Mouse (Mus musculus) ES-Bruce4 (cell line): ENCODE measurements around the gene Cd80. TPM values are rescaled to one million over a fixed set of nuclear protein-coding genes. Genes with fewer than 3 reads are reported as not detected.
A peak's percentile ranks its signal among the peaks of the same experiment; 100 is the strongest.
"Not testable (repeated sequence)": the region's sequence is repeated elsewhere in the genome, so short reads cannot be mapped to it uniquely, and the experiment has no call there.

Experiments
- H3K27ac ChIP-seq: 2 replicates; pipeline ENCODE4 v1.5.1; 2012; ENCODE audit warnings: low read length, inconsistent platforms; ENCODE audit not compliant: insufficient read depth
- H3K27me3 ChIP-seq: 2 replicates; pipeline ENCODE4 v1.6.1; 2012; ENCODE audit warnings: mild to moderate bottlenecking, low read length, inconsistent platforms; ENCODE audit not compliant: control insufficient read depth, poor library complexity, insufficient read depth, severe bottlenecking
- H3K36me3 ChIP-seq: 2 replicates; pipeline ENCODE4 v1.6.1; 2012; ENCODE audit warnings: inconsistent platforms, mild to moderate bottlenecking, low read length, moderate library complexity; ENCODE audit not compliant: control insufficient read depth, poor library complexity, insufficient read depth, severe bottlenecking
- H3K4me1 ChIP-seq: one replicate; pipeline ENCODE4 v1.8.1; 2011; ENCODE audit warnings: low read length; ENCODE audit not compliant: control insufficient read depth, insufficient read depth
- H3K4me3 ChIP-seq: 2 replicates; pipeline ENCODE4 v1.5.1; 2011; ENCODE audit warnings: low read depth, mild to moderate bottlenecking, low read length
- H3K9ac ChIP-seq: 2 replicates; pipeline ENCODE4 v1.6.1; 2012; ENCODE audit warnings: low read depth, mild to moderate bottlenecking, inconsistent platforms; ENCODE audit not compliant: poor library complexity, severe bottlenecking
- H3K9me3 ChIP-seq: replicated peaks from 2 replicates; pipeline ENCODE4 v1.6.1; 2012; ENCODE audit warnings: mild to moderate bottlenecking, low read length, inconsistent platforms; ENCODE audit not compliant: control insufficient read depth, poor library complexity, insufficient read depth, severe bottlenecking
- CTCF ChIP-seq: IDR thresholded peaks from one replicate; pipeline ENCODE4 v1.8.1; 2011; ENCODE audit warnings: low read depth, low read length
- EP300 ChIP-seq: IDR thresholded peaks from 2 replicates; pipeline ENCODE4 v1.6.1; 2011; ENCODE audit warnings: low read depth, low read length; ENCODE audit not compliant: insufficient read depth
- POLR2A ChIP-seq: IDR thresholded peaks from one replicate; pipeline ENCODE4 v1.8.1; 2011; ENCODE audit warnings: low read length; ENCODE audit not compliant: insufficient read depth
- polyA plus RNA-seq: library from polyadenylated mRNA; stranded (reverse); fragments of >200 nt; gene quantifications from 2 replicates; pipeline ENCODE4 v1.2.4, GENCODE M21; 2011; ENCODE audit warnings: low read depth; ENCODE audit not compliant: missing spikeins, insufficient read depth, insufficient read length

Cd80 gene
- polyA plus RNA-seq, 1 experiment = 1.3 TPM

DNA sequence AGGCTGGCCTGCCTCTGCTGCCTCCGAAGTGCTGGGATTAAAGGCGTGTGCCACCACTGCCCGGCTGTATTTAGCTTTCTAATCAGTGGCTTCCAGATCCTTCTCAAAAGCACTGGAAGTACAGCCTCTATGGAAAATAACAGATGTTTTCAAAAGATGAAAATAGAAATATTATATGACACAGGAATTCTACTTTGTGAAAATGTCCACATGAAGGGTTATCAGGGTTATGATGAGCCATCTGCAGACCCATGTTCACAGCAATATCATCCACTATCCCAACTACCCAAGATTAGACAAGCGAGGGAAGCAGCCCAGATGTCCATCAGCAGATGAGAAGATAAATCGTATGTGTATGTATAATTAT lies 17.1 kb downstream of the Cd80 start:
- Histone ChIP-seq H3K27ac (no peak overlapping the region), H3K27me3 (no peaks in the 10 kb centered on the region), H3K4me1 (peaks cover 6% of the 10 kb centered on the region), H3K9me3 (no peaks in the 10 kb centered on the region), H3K4me3 (no peak overlapping the region), H3K9ac (no peak overlapping the region), H3K36me3 (no peaks in the 10 kb centered on the region)
- no peak for TF ChIP-seq EP300
- no peak for TF ChIP-seq POLR2A
- no peak for TF ChIP-seq CTCF

GRCm38 (mm10) chr16:38473661-38474060 lies 18.3 kb downstream of the Cd80 start:
- Histone ChIP-seq H3K36me3 (no peaks in the 10 kb centered on the region), H3K9me3 (no peaks in the 10 kb centered on the region), H3K27ac (no peak overlapping the region), H3K27me3 (no peaks in the 10 kb centered on the region), H3K9ac (no peak overlapping the region), H3K4me3 (no peak overlapping the region), H3K4me1 (peaks cover 6% of the 10 kb centered on the region)
- TF ChIP-seq EP300 = no peak
- TF ChIP-seq CTCF = no peak
- TF ChIP-seq POLR2A = no peak

DNA sequence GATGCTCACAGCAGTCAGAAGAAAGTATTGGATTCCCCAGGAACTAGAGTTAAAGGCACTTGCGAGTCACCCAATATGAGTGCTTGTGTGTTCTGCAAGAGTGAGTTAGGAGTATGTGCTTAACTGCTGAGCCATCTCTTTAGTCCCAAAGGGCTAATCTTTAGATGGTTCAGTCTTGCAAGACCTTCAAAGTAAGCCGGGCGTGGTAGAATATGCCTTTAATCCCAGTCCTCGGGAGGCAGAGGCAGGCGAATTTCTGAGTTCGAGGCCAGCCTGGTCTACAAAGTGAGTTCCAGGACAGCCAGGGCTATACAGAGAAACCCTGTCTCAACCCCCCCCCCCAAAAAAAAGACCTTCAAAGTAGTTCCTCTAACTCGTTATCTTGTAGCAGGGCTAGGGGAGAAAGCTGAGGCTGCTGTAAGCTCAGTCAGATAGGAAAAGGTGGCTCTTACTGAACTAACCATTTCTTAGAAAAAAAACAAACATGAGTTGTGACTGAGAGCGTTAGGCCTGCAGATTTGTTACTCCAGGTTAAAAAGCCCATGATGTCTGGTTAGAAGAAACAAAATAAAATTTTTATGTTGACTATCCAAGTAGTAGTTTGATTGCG lies 19.4 kb downstream of the Cd80 start:
- Histone ChIP-seq H3K4me3 (no peak overlapping the region), H3K27me3 (no peaks in the 10 kb centered on the region), H3K9ac (no peak overlapping the region), H3K9me3 (no peaks in the 10 kb centered on the region), H3K27ac (no peak overlapping the region), H3K36me3 (no peaks in the 10 kb centered on the region), H3K4me1 (peaks cover 2% of the 10 kb centered on the region)
- no peak for TF ChIP-seq POLR2A

- H3K4me3 ChIP-seq = peak overlapping the region; percentile 17; the same call in 1 of the 2 replicates
- no peaks in the 10 kb centered on the region for H3K9me3 ChIP-seq
- no peak overlapping the region for H3K27ac ChIP-seq
- no peak for TF ChIP-seq POLR2A
- TF ChIP-seq CTCF = no peak
- H3K4me1 ChIP-seq = peaks cover 2% of the 10 kb centered on the region
- H3K36me3 ChIP-seq = no peaks in the 10 kb centered on the region
- H3K9ac ChIP-seq = no peak overlapping the region
- no peaks in the 10 kb centered on the region for H3K27me3 ChIP-seq
Measured at GRCm38 (mm10) chr16:38475681-38476311, 20.4 kb downstream of the Cd80 start.

GRCm38 (mm10) chr16:38476312-38477240 lies 21.2 kb downstream of the Cd80 start:
- Histone ChIP-seq H3K9me3 (no peaks in the 10 kb centered on the region), H3K27me3 (no peaks in the 10 kb centered on the region), H3K36me3 (no peaks in the 10 kb centered on the region), H3K4me3 (peak overlapping the region; percentile 27), H3K27ac (no peak overlapping the region), H3K4me1 (peaks cover 2% of the 10 kb centered on the region), H3K9ac (peak overlapping the region; percentile 30; the same call in 1 of the 2 replicates)
- TF ChIP-seq EP300 (no peak), POLR2A (no peak)

DNA sequence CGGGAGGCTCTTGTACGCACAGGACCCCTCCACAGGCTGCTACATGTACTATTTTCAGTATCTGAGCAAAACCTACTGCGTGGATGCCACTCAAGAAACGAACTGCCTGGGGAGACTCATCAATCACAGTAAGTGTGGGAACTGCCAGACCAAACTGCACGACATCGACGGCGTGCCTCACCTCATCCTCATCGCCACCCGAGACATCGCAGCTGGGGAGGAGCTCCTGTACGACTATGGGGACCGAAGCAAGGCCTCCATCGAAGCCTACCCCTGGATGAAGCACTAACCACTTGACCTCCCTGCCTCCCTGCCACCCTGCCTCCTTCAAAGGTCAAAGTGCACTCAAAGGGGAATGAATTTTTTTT lies 21.9 kb downstream of the Cd80 start:
- H3K4me1 ChIP-seq, H3K9me3 ChIP-seq, H3K27ac ChIP-seq, H3K27me3 ChIP-seq, H3K36me3 ChIP-seq: not testable (repeated sequence)
- Histone ChIP-seq H3K4me3 (0 out of 2 replicates have a peak overlapping the region, but pooled peaks have one; percentile 27), H3K9ac (0 out of 2 replicates have a peak overlapping the region, but pooled peaks have one; percentile 30)
